Mouse (Mus musculus) liver, adult 2 months (tissue): ENCODE measurements at regions not wholly inside any gene's neighbourhood (a gene's known extent, or its start where the extent isn't known, plus 50 kb on each side); places are given as distances from the start of the nearest gene placed in this dataset.

Source experiments
- DNase-seq: peaks from one replicate; pipeline ENCODE4 v3.0.0-alpha.2; 2011; ENCODE audit warnings: low read depth, low spot score; ENCODE audit errors: extremely low read depth
- H3K27ac ChIP-seq: fragments of 200-500 bp; replicated peaks from 2 replicates; pipeline ENCODE4 v1.5.1; 2012; ENCODE audit warnings: low read depth, mild to moderate bottlenecking, control low read depth, inconsistent platforms, low read length; ENCODE audit not compliant: insufficient read depth
- H3K27me3 ChIP-seq: fragments of 200-500 bp; 2 replicates; pipeline ENCODE4 v1.6.1; 2012; ENCODE audit warnings: mild to moderate bottlenecking, moderate library complexity, low read length, inconsistent platforms; ENCODE audit not compliant: control insufficient read depth, insufficient read depth
- H3K36me3 ChIP-seq: fragments of 200-500 bp; 2 replicates; pipeline ENCODE4 v1.6.1; 2012; ENCODE audit warnings: low read length, inconsistent platforms; ENCODE audit not compliant: control insufficient read depth, insufficient read depth
- H3K4me1 ChIP-seq: fragments of 200-500 bp; 2 replicates; pipeline ENCODE4 v1.6.1; 2011; ENCODE audit warnings: low read length; ENCODE audit not compliant: control insufficient read depth, insufficient read depth
- H3K4me3 ChIP-seq: fragments of 200-500 bp; 2 replicates; pipeline ENCODE4 v1.5.1; 2011; ENCODE audit warnings: low read depth, mild to moderate bottlenecking, control low read depth, low read length, moderate library complexity; ENCODE audit not compliant: insufficient read depth
- H3K79me2 ChIP-seq: fragments of 200-500 bp; 2 replicates; pipeline ENCODE4 v1.6.1; 2012; ENCODE audit warnings: inconsistent platforms, mild to moderate bottlenecking, low read length, moderate library complexity; ENCODE audit not compliant: control insufficient read depth, insufficient read depth
- H3K9ac ChIP-seq: fragments of 200-500 bp; 2 replicates; pipeline ENCODE4 v1.6.1; 2012; ENCODE audit warnings: low read depth, mild to moderate bottlenecking, control low read depth, inconsistent platforms, low read length
- CTCF ChIP-seq: fragments of 200-500 bp; IDR thresholded peaks from 2 replicates; pipeline ENCODE4 v1.5.1; 2011; ENCODE audit warnings: low read depth, low read length, control low read depth
- POLR2A ChIP-seq: fragments of 200-500 bp; IDR thresholded peaks from 2 replicates; pipeline ENCODE4 v1.6.1; 2011; ENCODE audit warnings: low read length, control low read depth; ENCODE audit not compliant: insufficient read depth; ENCODE audit errors: extremely low read depth
- WGBS: fragments of 180-500 bp; shearing (Covaris S2); methylation state at CpG from one replicate; pipeline ENCODE4 v1.1.7; 2018; 5-methylcytosine and 5-hydroxymethylcytosine counted together

GRCm38 (mm10) chr14:9157941-9158340 lies 491.9 kb upstream of the 4930452B06Rik start:
- WGBS: 27% methylated on average over 3 of the region's 3 CpGs

GRCm38 (mm10) chr14:9150841-9151240 lies 484.8 kb upstream of the 4930452B06Rik start:
- Histone ChIP-seq H3K9ac (no peak overlapping the region), H3K4me1 (no peaks in the 10 kb centered on the region), H3K27ac (no peak overlapping the region), H3K4me3 (no peak overlapping the region), H3K27me3 (no peaks in the 10 kb centered on the region), H3K36me3 (no peaks in the 10 kb centered on the region), H3K79me2 (no peaks in the 10 kb centered on the region)
- TF ChIP-seq CTCF (no peak), POLR2A (no peak)
- DNase-seq: no peak
- 57% methylated on average over 1 of the region's 1 CpGs for WGBS

More at GRCm38 (mm10) chr14:9157941-9158340, 491.9 kb upstream of the 4930452B06Rik start:
- no peak overlapping the region for H3K27ac ChIP-seq
- H3K4me1 ChIP-seq: no peaks in the 10 kb centered on the region
- H3K9ac ChIP-seq: no peak overlapping the region
- H3K79me2 ChIP-seq: no peaks in the 10 kb centered on the region
- DNase-seq: no peak
- TF ChIP-seq POLR2A: no peak
- no peak for TF ChIP-seq CTCF
- no peaks in the 10 kb centered on the region for H3K36me3 ChIP-seq
- H3K27me3 ChIP-seq: no peaks in the 10 kb centered on the region
- H3K4me3 ChIP-seq: no peak overlapping the region

GRCm38 (mm10) chr14:9146595-9147219 lies 480.7 kb upstream of the 4930452B06Rik start:
- Histone ChIP-seq H3K9ac (no peak overlapping the region), H3K36me3 (no peaks in the 10 kb centered on the region), H3K4me3 (no peak overlapping the region), H3K4me1 (no peaks in the 10 kb centered on the region), H3K79me2 (no peaks in the 10 kb centered on the region), H3K27me3 (no peaks in the 10 kb centered on the region), H3K27ac (no peak overlapping the region)
- TF ChIP-seq POLR2A (no peak), CTCF (no peak)
- no peak for DNase-seq
- WGBS: 76% methylated on average over 4 of the region's 4 CpGs

GRCm38 (mm10) chr14:9105708-9106107 lies 439.7 kb upstream of the 4930452B06Rik start:
- no peak for DNase-seq
- Histone ChIP-seq H3K4me3 (no peak overlapping the region), H3K27me3 (no peaks in the 10 kb centered on the region), H3K4me1 (no peaks in the 10 kb centered on the region), H3K79me2 (no peaks in the 10 kb centered on the region), H3K36me3 (no peaks in the 10 kb centered on the region), H3K9ac (no peak overlapping the region), H3K27ac (no peak overlapping the region)
- TF ChIP-seq CTCF (no peak), POLR2A (no peak)
- WGBS: 40% methylated on average over 1 of the region's 1 CpGs

GRCm38 (mm10) chr14:9089625-9090326 lies 423.7 kb upstream of the 4930452B06Rik start:
- no peaks in the 10 kb centered on the region for H3K79me2 ChIP-seq
- WGBS: 78% methylated on average over 5 of the region's 5 CpGs
- H3K4me1 ChIP-seq: no peaks in the 10 kb centered on the region
- H3K36me3 ChIP-seq: no peaks in the 10 kb centered on the region
- TF ChIP-seq CTCF (no peak), POLR2A (no peak)
- no peak for DNase-seq
- H3K4me3 ChIP-seq: no peak overlapping the region
- H3K27me3 ChIP-seq: no peaks in the 10 kb centered on the region
- H3K27ac ChIP-seq: no peak overlapping the region
- H3K9ac ChIP-seq: no peak overlapping the region

GRCm38 (mm10) chr14:9087103-9087502 lies 421.1 kb upstream of the 4930452B06Rik start:
- H3K9ac ChIP-seq: no peak overlapping the region
- H3K4me1 ChIP-seq: no peaks in the 10 kb centered on the region
- H3K36me3 ChIP-seq: no peaks in the 10 kb centered on the region
- no peak overlapping the region for H3K27ac ChIP-seq
- no peaks in the 10 kb centered on the region for H3K27me3 ChIP-seq
- TF ChIP-seq CTCF: no peak
- TF ChIP-seq POLR2A: no peak
- no peak overlapping the region for H3K4me3 ChIP-seq
- DNase-seq: no peak
- no peaks in the 10 kb centered on the region for H3K79me2 ChIP-seq
